Mouse (Mus musculus): ENCODE measurements around the gene Ccdc106.

DNA sequence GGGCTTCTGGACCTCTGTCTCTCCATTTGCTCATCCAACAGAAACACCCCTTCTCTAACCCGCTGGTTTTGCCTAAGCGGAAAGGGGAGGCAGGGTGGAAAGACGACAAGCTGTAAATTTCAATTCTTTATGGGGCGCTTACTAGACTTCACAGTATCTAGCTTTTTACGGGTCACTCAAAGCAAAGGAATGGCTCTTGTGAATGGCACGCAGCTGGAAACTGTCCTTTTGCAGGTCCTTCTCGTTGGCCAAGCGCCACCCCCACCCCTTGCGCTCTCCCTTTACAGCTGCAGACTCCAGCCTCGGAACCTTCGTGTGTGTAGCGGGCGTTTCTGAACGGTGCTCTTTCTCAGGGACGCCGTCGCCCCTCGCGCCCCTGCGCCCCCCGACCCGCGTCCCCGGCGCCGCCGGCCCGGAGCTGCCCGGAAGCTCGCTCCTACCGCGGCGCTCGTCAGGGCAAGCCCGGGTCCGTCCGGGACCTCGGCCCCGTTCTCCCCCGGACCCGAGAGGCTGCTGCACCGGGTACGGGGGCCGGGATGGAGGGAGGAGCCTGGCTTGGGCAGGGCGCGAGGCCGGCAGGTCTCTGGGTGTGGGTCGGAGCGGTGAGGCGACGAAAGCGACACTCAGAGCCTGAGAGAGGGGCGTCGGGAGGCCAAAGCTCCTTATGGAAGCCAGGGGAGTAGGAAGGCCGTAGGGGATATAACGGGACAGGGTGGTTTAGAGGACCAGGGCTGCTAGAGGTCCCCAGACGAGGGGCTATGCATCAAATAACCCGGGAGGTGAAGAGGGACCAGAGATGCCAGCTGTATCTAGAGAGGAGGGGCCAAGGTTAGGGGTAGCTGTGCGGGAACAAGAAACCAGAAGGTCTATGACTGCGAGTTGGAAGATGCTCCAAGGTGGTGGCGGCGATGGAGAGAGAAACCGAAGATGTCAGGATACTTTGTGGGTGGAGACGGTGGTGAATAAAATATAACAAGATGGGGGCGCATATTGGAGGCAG lies 31.1 kb downstream of the Ccdc106 start, which contains the start of gene Zfp580:
- TF ChIP-seq CTCF (IDR thresholded peaks at IDR 0.05) (no peak), POLR2A (IDR thresholded peaks at IDR 0.05; ENCODE audit: insufficient read depth, low read depth, low read length) (no peak; the same call in 1 of the 2 replicates), EP300 (IDR thresholded peaks at IDR 0.05; ENCODE audit: insufficient read depth, low read depth, low read length) (no peak)
